In the genomic region with DNA sequence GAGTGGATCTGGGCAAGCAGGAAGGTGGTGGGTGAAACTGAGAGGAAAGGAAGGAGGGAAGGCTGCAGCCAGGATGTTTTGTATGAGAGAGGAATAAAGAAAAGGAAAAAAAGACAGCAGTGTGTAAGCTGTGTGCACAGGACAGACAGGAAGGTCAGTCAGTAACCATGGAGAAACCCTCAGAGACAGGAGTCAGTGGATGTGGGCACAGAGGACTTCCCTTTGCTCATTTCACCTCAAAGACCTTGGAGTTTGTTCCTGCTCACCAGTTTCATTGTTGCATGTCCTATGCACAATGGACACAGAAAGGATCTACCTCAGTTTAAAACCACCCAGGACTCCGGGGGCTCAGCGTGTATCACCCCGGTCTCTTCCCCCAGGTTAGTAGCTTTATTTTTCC, we compare ENCODE assay signal across 28 mouse cellular contexts. TPM values are rescaled to one million over a fixed set of nuclear protein-coding genes. Genes with fewer than 3 reads are reported as not detected.
DNase-seq lines count a peak whose midpoint lies in the region; ATAC-seq lines count a peak whose summit lies in the region.
"Had no signal": no experiment of that assay in that cellular context is flagged by ENCODE, and none has a peak within 500 bp of the region (broad histone marks: within the 10 kb centered on the region; RNA-seq: fewer than 3 reads in every experiment).

No protein-coding gene starts in this region.

- ATAC-seq in common myeloid progenitor, adult 5-6 weeks (replicated peaks; ENCODE audit: low read depth, poor library complexity, severe bottlenecking), result peak; percentile 81
- ATAC-seq in megakaryocyte, adult 5-6 weeks (ENCODE audit: poor library complexity, severe bottlenecking), result peak; percentile 75
- ATAC-seq in liver, embryonic 11.5 days (replicated peaks; ENCODE audit: low FRiP score), result no peak
- ATAC-seq: activated CD4-positive, CD25-positive, alpha-beta regulatory T cell, adult 4 months; CD4-positive, CD25-positive, alpha-beta regulatory T cell, adult 4 months; forebrain, embryonic 14.5 days; forebrain, embryonic 16.5 days; Patski had no signal

- no peaks in the 10 kb centered on the region for H3K27me3 ChIP-seq in liver, embryonic 11.5 days (replicated peaks; ENCODE audit: control insufficient read depth, insufficient read depth, low read length)
- no peaks in the 10 kb centered on the region for H3K27me3 ChIP-seq in limb, embryonic 10.5 days (ENCODE audit: low read depth, poor library complexity, severe bottlenecking)
- H3K27me3 ChIP-seq: CH12.LX; embryonic facial prominence, embryonic 12.5 days; Patski had no signal

- WGBS in liver, embryonic 11.5 days, result 92% methylated on average over 3 of the region's 3 CpGs
- 100% methylated on average over 3 of the region's 3 CpGs for WGBS in limb, embryonic 10.5 days

- H3K36me3 ChIP-seq in liver, embryonic 11.5 days (ENCODE audit: control insufficient read depth, insufficient read depth, low read length), result no peaks in the 10 kb centered on the region
- H3K36me3 ChIP-seq in limb, embryonic 10.5 days, result no peaks in the 10 kb centered on the region
- H3K36me3 ChIP-seq: embryonic facial prominence, embryonic 10.5 days; embryonic facial prominence, embryonic 12.5 days; G1E had no signal

- H3K4me3 ChIP-seq in liver, embryonic 11.5 days (ENCODE audit: low read depth, low read length), result no peak overlapping the region
- H3K4me3 ChIP-seq in limb, embryonic 10.5 days, result no peak overlapping the region
- H3K4me3 ChIP-seq: embryonic facial prominence, embryonic 10.5 days; embryonic facial prominence, embryonic 12.5 days had no signal

- DNase-seq in 416B (ENCODE audit: low read depth), result peak; percentile 61
- DNase-seq in liver, embryonic 11.5 days (ENCODE audit: low spot score), result no peak
- no peak for DNase-seq in adrenal gland, postnatal 10 days
- no peak for DNase-seq in limb, embryonic 10.5 days (ENCODE audit: low spot score)
- DNase-seq: adrenal gland, adult 8-10 months; adrenal gland, postnatal 25 days; B cell, adult 2 months; cerebellum, adult 11 months; cerebellum, adult 18-20 months; cerebellum, adult 8-10 months; cerebellum, adult 9-11 months; cerebellum, postnatal 14 days; cerebellum, postnatal 36 days had no signal

- H3K27ac ChIP-seq in liver, embryonic 11.5 days (ENCODE audit: low read depth, low read length), result no peak overlapping the region
- no peak overlapping the region for H3K27ac ChIP-seq in limb, embryonic 10.5 days
- H3K27ac ChIP-seq: embryonic facial prominence, embryonic 10.5 days; embryonic facial prominence, embryonic 12.5 days had no signal

- no peak overlapping the region for H3K9ac ChIP-seq in liver, embryonic 11.5 days (ENCODE audit: low read depth, low read length)
- H3K9ac ChIP-seq: embryonic facial prominence, embryonic 12.5 days had no signal

- H3K4me2 ChIP-seq in liver, embryonic 11.5 days, result no peak overlapping the region
- H3K4me2 ChIP-seq: embryonic facial prominence, embryonic 12.5 days had no signal

- no peaks in the 10 kb centered on the region for H3K4me1 ChIP-seq in liver, embryonic 11.5 days (replicated peaks; ENCODE audit: control insufficient read depth, insufficient read depth, low read length)
- H3K4me1 ChIP-seq in limb, embryonic 10.5 days, result no peaks in the 10 kb centered on the region
- H3K4me1 ChIP-seq: embryonic facial prominence, embryonic 10.5 days; embryonic facial prominence, embryonic 12.5 days had no signal

- H3K9me3 ChIP-seq in liver, embryonic 11.5 days (ENCODE audit: control insufficient read depth, low read length), result no peaks in the 10 kb centered on the region
- H3K9me3 ChIP-seq in limb, embryonic 10.5 days (replicated peaks), result no peaks in the 10 kb centered on the region
- H3K9me3 ChIP-seq: embryonic facial prominence, embryonic 10.5 days; embryonic facial prominence, embryonic 12.5 days had no signal

RNA-seq across cellular contexts. Expression of gene Clec2e, which starts 15.5 kb away (rescaled TPM):
- not detected in 2 replicates for total RNA-seq in common myeloid progenitor, adult 5-6 weeks (2017)
- total RNA-seq in megakaryocyte, adult 5-6 weeks (2015), result not detected in 2 replicates
- total RNA-seq in megakaryocyte, adult 5-6 weeks (2017), result 0.29 TPM in 1 of 2 replicates, not detected in the other
- polyA plus RNA-seq in liver, embryonic 11.5 days (2014; fragmentation: Nextera tagmentation; extraction: Ambion mirVana), result not detected in 2 replicates
- total RNA-seq in adrenal gland, postnatal 10 days (2021), result not detected
- not detected in 2 replicates for polyA plus RNA-seq in limb, embryonic 10.5 days (2016; fragmentation: Nextera tagmentation; extraction: Ambion mirVana)
- total RNA-seq: adrenal gland, adult 18-20 months; adrenal gland, postnatal 25 days; CH12.LX; G1E had no signal
- polyA plus RNA-seq: activated CD4-positive, CD25-positive, alpha-beta regulatory T cell, adult 4 months; brain, embryonic 14.5 days; CD4-positive, CD25-positive, alpha-beta regulatory T cell, adult 4 months; cortical plate, adult 2 months; embryonic facial prominence, embryonic 10.5 days; embryonic facial prominence, embryonic 12.5 days; forebrain, embryonic 11.5 days; forebrain, embryonic 14.5 days; forebrain, embryonic 16.5 days; G1E; Patski had no signal
